Mouse (Mus musculus): ENCODE data around the gene Rhot2.

DNA sequence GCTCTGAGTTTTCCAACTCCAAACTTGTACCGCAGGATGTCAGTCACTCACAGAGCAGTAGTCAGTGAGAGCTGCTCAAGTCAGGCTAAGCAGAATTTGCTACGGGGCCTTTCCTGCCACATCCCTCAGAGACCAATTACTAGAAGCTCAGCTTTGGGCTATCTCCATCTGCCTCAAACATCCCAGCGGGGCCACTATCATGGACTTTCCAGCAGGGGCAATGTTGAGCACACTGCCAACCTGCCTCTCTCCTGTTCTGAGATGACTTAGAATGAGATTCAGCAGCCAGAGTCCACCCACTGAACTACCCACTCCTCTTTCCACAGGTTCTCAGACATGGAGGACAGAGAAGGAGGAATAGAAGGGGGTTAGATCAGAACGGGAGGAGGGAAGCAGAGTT lies 41.0 kb upstream of the Rhot2 start:
- no peak for TF ChIP-seq POLR2A (IDR thresholded peaks at IDR 0.05; ENCODE audit: control insufficient read depth, extremely low read depth, insufficient read depth, low read length, poor library complexity)
- no peak for TF ChIP-seq CTCF (IDR thresholded peaks at IDR 0.05; ENCODE audit: borderline replicate concordance, control insufficient read depth, extremely low read depth, insufficient read depth, low read length, poor library complexity)
